13 mouse cellular contexts compared by ENCODE assay signal in the genomic region with DNA sequence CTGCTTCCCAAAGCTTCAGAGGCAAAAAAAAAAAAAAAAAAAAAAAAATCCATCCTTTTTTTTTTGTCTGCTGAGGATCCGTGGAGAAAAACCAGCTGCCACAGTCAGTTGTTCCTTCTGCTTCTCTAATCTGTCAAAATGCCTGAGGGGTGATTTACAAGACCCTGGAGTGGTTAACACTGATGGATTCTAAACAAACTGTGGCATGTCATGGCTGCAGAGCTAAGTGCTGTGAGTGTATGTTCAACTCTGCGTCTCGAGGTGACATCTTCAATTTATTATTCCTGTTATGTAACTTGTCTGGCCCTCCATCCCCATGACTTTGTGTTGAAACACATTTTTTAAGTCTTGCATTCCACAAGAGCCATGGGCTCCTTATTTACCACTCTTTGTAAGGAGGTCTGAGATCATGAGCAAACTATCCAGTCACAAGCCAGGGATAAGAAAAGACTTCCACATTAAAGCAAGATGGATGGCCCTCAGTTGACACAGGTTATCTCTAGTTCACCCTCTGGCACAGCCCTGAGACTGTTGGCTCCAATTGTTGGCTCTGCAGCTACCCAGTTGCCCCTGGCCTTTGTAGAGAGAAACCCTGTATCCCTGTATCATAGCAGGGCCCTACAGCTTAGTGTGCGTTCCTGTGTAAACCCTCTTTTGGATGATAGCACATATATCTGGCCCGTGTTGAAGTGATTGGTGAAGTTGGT.
A peak's percentile ranks its signal among the peaks of the same experiment; 100 is the strongest.
DNase-seq lines count a peak whose midpoint lies in the region; ATAC-seq lines count a peak whose summit lies in the region.
"Had no signal": no experiment of that assay in that cellular context is flagged by ENCODE, and none has a peak within 500 bp of the region (broad histone marks: within the 10 kb centered on the region; RNA-seq: fewer than 3 reads in every experiment).

No protein-coding gene starts in this region.

- 0 out of 2 replicates have a peak, but pooled peaks cover 3% of the 10 kb centered on the region for H3K4me1 ChIP-seq in heart, embryonic 15.5 days (replicated peaks)
- 0 out of 2 replicates have a peak, but pooled peaks cover 8% of the 10 kb centered on the region for H3K4me1 ChIP-seq in stomach, embryonic 15.5 days

- no peaks in the 10 kb centered on the region for H3K27me3 ChIP-seq in heart, embryonic 15.5 days
- H3K27me3 ChIP-seq in stomach, embryonic 15.5 days (replicated peaks) = no peaks in the 10 kb centered on the region

- no peaks in the 10 kb centered on the region for H3K9me3 ChIP-seq in heart, embryonic 15.5 days (replicated peaks)
- H3K9me3 ChIP-seq in stomach, embryonic 15.5 days = no peaks in the 10 kb centered on the region

- H3K36me3 ChIP-seq in heart, embryonic 15.5 days = no peaks in the 10 kb centered on the region
- H3K36me3 ChIP-seq in stomach, embryonic 15.5 days = no peaks in the 10 kb centered on the region

- peak overlapping the region; percentile 43; the same call in 1 of the 2 replicates for H3K27ac ChIP-seq in heart, embryonic 15.5 days
- H3K27ac ChIP-seq in stomach, embryonic 15.5 days = peak overlapping the region; percentile 79
- H3K27ac ChIP-seq: liver, embryonic 14.5 days had no signal

- WGBS in heart, embryonic 15.5 days = 43% methylated on average over 5 of the region's 5 CpGs
- WGBS in stomach, embryonic 15.5 days = 16% methylated on average over 5 of the region's 5 CpGs

- peak; percentile 66 for ATAC-seq in heart, embryonic 15.5 days (replicated peaks; ENCODE audit: insufficient number of reproducible peaks, insufficient read depth, low FRiP score, low read depth)
- peak; percentile 89; the same call in 1 of the 2 replicates for ATAC-seq in stomach, embryonic 15.5 days (ENCODE audit: insufficient read depth, low FRiP score, low read depth)

- DNase-seq in heart, adult 9 months (ENCODE audit: low spot score in 2 of 2) = no peak
- peak; percentile 34 for DNase-seq in embryo, embryonic 9.5 days (ENCODE audit: extremely low spot score)
- DNase-seq in kidney, postnatal 10 days = peak; percentile 49
- no peak for DNase-seq in layer of hippocampus, adult 8-10 months (ENCODE audit: low spot score in 2 of 2)
- DNase-seq in frontal cortex, postnatal 10 days (ENCODE audit: low spot score in 2 of 2) = no peak
- DNase-seq: cerebellum, postnatal 14 days; gastrocnemius, postnatal 25 days; layer of hippocampus, postnatal 36 days; spleen, adult 18-20 months had no signal

- H3K4me3 ChIP-seq in heart, embryonic 15.5 days = no peak overlapping the region
- no peak overlapping the region for H3K4me3 ChIP-seq in stomach, embryonic 15.5 days (replicated peaks)
- H3K4me3 ChIP-seq: erythroblast, embryonic 14.5 days had no signal

- H3K9ac ChIP-seq in heart, embryonic 15.5 days = no peak overlapping the region
- no peak overlapping the region for H3K9ac ChIP-seq in stomach, embryonic 15.5 days
- H3K9ac ChIP-seq: liver, embryonic 14.5 days had no signal

- H3K4me2 ChIP-seq in heart, embryonic 15.5 days = no peak overlapping the region
- H3K4me2 ChIP-seq in stomach, embryonic 15.5 days = no peak overlapping the region

Comparison
In these comparisons a context has a peak if more than half of its experiments do, and no peak if none do; other contexts are left out.
1. DNase-seq: peak in embryo, embryonic 9.5 days (single experiment) and kidney, postnatal 10 days (single experiment); none in heart, adult 9 months (0 of 2), layer of hippocampus, adult 8-10 months (0 of 2) and frontal cortex, postnatal 10 days (0 of 2).